Mouse (Mus musculus): ENCODE results near the gene Pold3. TPM values are rescaled to one million over a fixed set of nuclear protein-coding genes. Genes with fewer than 3 reads are reported as not detected.

Gene Pold3
- total RNA-seq, 2 experiments from 2014 or later, result 25.1 to 26.0 TPM

- DNase-seq (ENCODE audit: low spot score in 2 of 2), result no peak
Observed at GRCm38 (mm10) chr7:100033672-100034071, 87.7 kb downstream of the Pold3 start.

Other genes starting within 250 kb of the Pold3 start
- gene Rnf169, start 141.1 kb downstream of the Pold3 start, total RNA-seq (2021), result 10 to 100 TPM; 12.4 to 14.5 TPM
- gene Chrdl2, start 115.4 kb downstream of the Pold3 start, total RNA-seq (2021), result 1 to 10 TPM; 4.7 to 6.5 TPM
- gene Lipt2, start 37.7 kb upstream of the Pold3 start, total RNA-seq (2021), result 1 to 10 TPM; 7.7 to 8.1 TPM
- 1 to 10 TPM; 1.1 to 1.6 TPM for gene Kcne3, start 54.9 kb upstream of the Pold3 start, total RNA-seq (2021)
- gene Pgm2l1, start 105.8 kb upstream of the Pold3 start, total RNA-seq (2021), result 10 to 100 TPM in 1 of 2 experiments, 1 to 10 TPM in 1; 9.4 to 10.2 TPM
- 10 to 100 TPM; 15.2 to 17.6 TPM for gene P4ha3, start 164.0 kb upstream of the Pold3 start, total RNA-seq (2021)

Measured in gastrocnemius, postnatal 4 days (tissue).